Mouse (Mus musculus) liver, embryonic 13.5 days (tissue): Measurements from ENCODE around the gene Mroh8. TPM values are rescaled to one million over a fixed set of nuclear protein-coding genes. Genes with fewer than 3 reads are reported as not detected.
"Not testable (repeated sequence)": the region's sequence is repeated elsewhere in the genome, so short reads cannot be mapped to it uniquely, and the experiment has no call there.

Experiments
- ATAC-seq: fragments of 200-750 bp; cut with Nextera tagmentation; 2 replicates; pipeline ENCODE4 v1.8.0; 2017; ENCODE audit warnings: low read depth, mild to moderate bottlenecking, moderate number of reproducible peaks, moderate library complexity
- DNase-seq: peaks from one replicate; pipeline ENCODE4 v3.0.0; 2022
- H3K27ac ChIP-seq: fragments of 300-500 bp; sonication (generic); 2 replicates; pipeline ENCODE4 v1.5.1; 2015; ENCODE audit warnings: moderate library complexity, mild to moderate bottlenecking, inconsistent platforms
- H3K27me3 ChIP-seq: fragments of 300-500 bp; sonication (generic); 2 replicates; pipeline ENCODE4 v1.6.1; 2015; ENCODE audit warnings: mild to moderate bottlenecking, inconsistent platforms
- H3K36me3 ChIP-seq: fragments of 300-500 bp; sonication (generic); 2 replicates; pipeline ENCODE4 v1.6.1; 2015; ENCODE audit warnings: mild to moderate bottlenecking, inconsistent platforms
- H3K4me1 ChIP-seq: fragments of 300-500 bp; sonication (generic); replicated peaks from 2 replicates; pipeline ENCODE4 v1.6.1; 2015; ENCODE audit warnings: inconsistent platforms
- H3K4me2 ChIP-seq: fragments of 300-500 bp; sonication (generic); 2 replicates; pipeline ENCODE4 v1.6.1; 2015; ENCODE audit warnings: inconsistent platforms, mild to moderate bottlenecking, moderate library complexity
- H3K4me3 ChIP-seq: fragments of 300-500 bp; sonication (generic); replicated peaks from 2 replicates; pipeline ENCODE4 v1.5.1; 2015; ENCODE audit warnings: mild to moderate bottlenecking, inconsistent platforms
- H3K9ac ChIP-seq: fragments of 300-500 bp; sonication (generic); 2 replicates; pipeline ENCODE4 v1.6.1; 2015; ENCODE audit warnings: mild to moderate bottlenecking, inconsistent platforms
- H3K9me3 ChIP-seq: fragments of 300-500 bp; sonication (generic); replicated peaks from 2 replicates; pipeline ENCODE4 v1.6.1; 2016; ENCODE audit warnings: inconsistent platforms
- WGBS: fragments of 180-500 bp; shearing (Covaris S2); methylation state at CpG from one replicate; pipeline ENCODE4 v1.1.7; 2015; ENCODE audit not compliant: insufficient replicate concordance; 5-methylcytosine and 5-hydroxymethylcytosine counted together
- polyA plus RNA-seq: library from polyadenylated mRNA; unstranded; fragments of >200 nt; fragmentation: Nextera tagmentation; extraction: Ambion mirVana; gene quantifications from 2 replicates; pipeline ENCODE4 v1.2.1, GENCODE M21; 2015

Mroh8 gene
- polyA plus RNA-seq, 1 experiment from 2014 or later: 0.23 TPM

DNA sequence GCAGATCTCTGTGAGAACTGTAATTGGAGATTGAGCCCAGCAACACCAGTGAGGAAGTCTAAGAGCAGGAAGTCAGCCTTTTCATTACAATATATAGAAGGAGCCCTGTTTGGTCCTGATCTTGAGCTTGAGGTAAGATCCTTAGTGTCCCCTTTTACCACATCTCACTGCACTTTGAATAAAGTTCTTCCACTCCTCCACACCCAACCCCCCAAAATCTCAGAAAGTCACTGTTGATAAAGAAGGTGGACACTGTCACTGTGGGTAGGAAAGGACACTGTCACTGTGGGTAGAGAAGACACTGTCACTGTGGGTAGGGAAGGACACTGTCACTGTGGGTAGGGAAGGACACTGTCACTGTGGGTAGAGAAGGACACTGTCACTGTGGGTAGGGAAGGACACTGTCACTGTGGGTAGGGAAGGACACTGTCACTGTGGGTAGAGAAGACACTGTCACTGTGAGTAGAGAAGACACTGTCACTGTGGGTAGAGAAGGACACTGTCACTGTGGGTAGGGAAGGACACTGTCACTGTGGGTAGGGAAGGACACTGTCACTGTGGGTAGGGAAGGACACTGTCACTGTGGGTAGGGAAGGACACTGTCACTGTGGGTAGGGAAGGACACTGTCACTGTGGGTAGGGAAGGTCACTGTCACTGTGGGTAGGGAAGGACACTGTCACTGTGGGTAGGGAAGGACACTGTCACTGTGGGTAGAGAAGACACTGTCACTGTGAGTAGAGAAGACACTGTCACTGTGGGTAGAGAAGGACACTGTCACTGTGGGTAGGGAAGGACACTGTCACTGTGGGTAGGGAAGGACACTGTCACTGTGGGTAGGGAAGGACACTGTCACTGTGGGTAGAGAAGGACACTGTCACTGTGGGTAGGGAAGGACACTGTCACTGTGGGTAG, 113.8 kb downstream of the Mroh8 start:
- peaks cover 87% of the 10 kb centered on the region for H3K36me3 ChIP-seq
- not testable (repeated sequence) for H3K4me1 ChIP-seq, H3K4me2 ChIP-seq, H3K9me3 ChIP-seq, H3K27ac ChIP-seq, H3K27me3 ChIP-seq, H3K9ac ChIP-seq, DNase-seq, ATAC-seq, H3K4me3 ChIP-seq

- H3K27ac ChIP-seq: no peak overlapping the region
- H3K4me3 ChIP-seq: no peak overlapping the region
- ATAC-seq: no peak
- no peaks in the 10 kb centered on the region for H3K9me3 ChIP-seq
- H3K27me3 ChIP-seq: no peaks in the 10 kb centered on the region
- 87% methylated on average over 2 of the region's 2 CpGs for WGBS
- no peak overlapping the region for H3K4me2 ChIP-seq
- H3K4me1 ChIP-seq: no peaks in the 10 kb centered on the region
- no peak for DNase-seq
- no peak overlapping the region for H3K9ac ChIP-seq
- H3K36me3 ChIP-seq: peaks cover 87% of the 10 kb centered on the region
These were observed 115.2 kb downstream of the Mroh8 start for GRCm38 (mm10) chr2:157164101-157164500.

Other genes starting within 250 kb of the Mroh8 start
- gene Soga1, start 200.3 kb downstream of the Mroh8 start, polyA plus RNA-seq: 1.7 and 1.8 TPM in 2 replicates
- gene Tldc2, start 192.5 kb downstream of the Mroh8 start, polyA plus RNA-seq: not detected in 2 replicates
- 19.4 and 21.5 TPM in 2 replicates for gene Samhd1, start 144.3 kb downstream of the Mroh8 start, polyA plus RNA-seq
- gene Rbl1, start 75.0 kb downstream of the Mroh8 start, polyA plus RNA-seq: 20.9 and 27.4 TPM in 2 replicates
- 174 and 185 TPM in 2 replicates for gene Rpn2, start 532 bp downstream of the Mroh8 start, polyA plus RNA-seq
- gene Ghrh, start 68.0 kb upstream of the Mroh8 start, polyA plus RNA-seq: not detected in 2 replicates
- gene Manbal, start 88.0 kb upstream of the Mroh8 start, polyA plus RNA-seq: 25.4 and 25.6 TPM in 2 replicates
- 2.0 TPM in 2 replicates for gene Src, start 138.9 kb upstream of the Mroh8 start, polyA plus RNA-seq